Mouse (Mus musculus) limb, embryonic 14.5 days (tissue): ENCODE data around the gene Hmga1. TPM values are rescaled to one million over a fixed set of nuclear protein-coding genes. Genes with fewer than 3 reads are reported as not detected.

Experiments used
- ATAC-seq: fragments of 200-750 bp; cut with Nextera tagmentation; 2 replicates; pipeline ENCODE4 v1.8.0; 2017; ENCODE audit warnings: low read depth, moderate number of reproducible peaks, moderate TSS enrichment; ENCODE audit not compliant: low FRiP score
- DNase-seq: peaks from one replicate; pipeline ENCODE4 v3.0.0-alpha.2; 2015; ENCODE audit warnings: low spot score
- H3K27ac ChIP-seq: fragments of 300-500 bp; sonication (generic); replicated peaks from 2 replicates; pipeline ENCODE4 v1.5.1; 2014; ENCODE audit warnings: low read depth, mild to moderate bottlenecking, low read length, moderate library complexity, mixed read lengths
- H3K27me3 ChIP-seq: fragments of 300-500 bp; sonication (generic); 2 replicates; pipeline ENCODE4 v1.6.1; 2014; ENCODE audit warnings: low read length, mixed read lengths; ENCODE audit not compliant: control insufficient read depth, insufficient read depth
- H3K36me3 ChIP-seq: fragments of 300-500 bp; sonication (generic); 2 replicates; pipeline ENCODE4 v1.6.1; 2014; ENCODE audit warnings: mild to moderate bottlenecking, low read length, moderate library complexity, mixed read lengths; ENCODE audit not compliant: control insufficient read depth, insufficient read depth
- H3K4me1 ChIP-seq: fragments of 300-500 bp; sonication (generic); 2 replicates; pipeline ENCODE4 v1.6.1; 2014; ENCODE audit warnings: antibody characterized with exemption, low read length, mixed read lengths; ENCODE audit not compliant: control insufficient read depth, insufficient read depth
- H3K4me2 ChIP-seq: fragments of 300-500 bp; sonication (generic); replicated peaks from 2 replicates; pipeline ENCODE4 v1.6.1; 2014; ENCODE audit warnings: low read depth, mild to moderate bottlenecking, low read length, moderate library complexity; ENCODE audit not compliant: severe bottlenecking
- H3K4me3 ChIP-seq: fragments of 300-500 bp; sonication (generic); replicated peaks from 2 replicates; pipeline ENCODE4 v1.5.1; 2014; ENCODE audit warnings: low read length
- H3K9ac ChIP-seq: fragments of 300-500 bp; sonication (generic); 2 replicates; pipeline ENCODE4 v1.6.1; 2014; ENCODE audit warnings: mild to moderate bottlenecking, low read depth, low read length, moderate library complexity; ENCODE audit not compliant: severe bottlenecking
- H3K9me3 ChIP-seq: fragments of 300-500 bp; sonication (generic); 2 replicates; pipeline ENCODE4 v1.6.1; 2016; ENCODE audit warnings: low read length; ENCODE audit not compliant: control insufficient read depth
- POLR2A ChIP-seq: fragments of 200-500 bp; IDR thresholded peaks from 2 replicates; pipeline ENCODE4 v1.8.0; 2012; ENCODE audit warnings: inconsistent platforms, mild to moderate bottlenecking, moderate library complexity, borderline replicate concordance; ENCODE audit not compliant: insufficient read depth, insufficient read length; ENCODE audit errors: extremely low read depth
- WGBS: fragments of 180-500 bp; shearing (Covaris S2); extraction: QIAGEN DNeasy Blood & Tissue Kit; methylation state at CpG from one replicate; pipeline ENCODE4 v1.1.7; 2014; 5-methylcytosine and 5-hydroxymethylcytosine counted together
- polyA plus RNA-seq, 2 experiments: library from polyadenylated mRNA; depleted of rRNA in 1 of 2; stranded (reverse) in 1 of 2; unstranded in 1 of 2; fragments of >200 nt; fragmentation: Nextera tagmentation in 1 of 2; extraction: Ambion mirVana in 1 of 2; gene quantifications; 2 replicates each; pipeline versions ENCODE4 v1.2.1 to v1.2.3; 2012 to 2014

Gene Hmga1
- polyA plus RNA-seq, 2 experiments: 196 to 227 TPM

GRCm38 (mm10) chr17:27563771-27564244 is 7.5 kb downstream of the Hmga1 start:
- 54% methylated on average over 7 of the region's 7 CpGs for WGBS
- no peak for ATAC-seq
- Histone ChIP-seq H3K27ac (no peak overlapping the region), H3K4me2 (no peak overlapping the region), H3K36me3 (peaks cover 13% of the 10 kb centered on the region), H3K9ac (no peak overlapping the region), H3K4me1 (peaks cover 12% of the 10 kb centered on the region; the same call in 1 of the 2 replicates), H3K9me3 (no peaks in the 10 kb centered on the region), H3K27me3 (no peaks in the 10 kb centered on the region), H3K4me3 (no peak overlapping the region)
- no peak for TF ChIP-seq POLR2A
- no peak for DNase-seq

DNA sequence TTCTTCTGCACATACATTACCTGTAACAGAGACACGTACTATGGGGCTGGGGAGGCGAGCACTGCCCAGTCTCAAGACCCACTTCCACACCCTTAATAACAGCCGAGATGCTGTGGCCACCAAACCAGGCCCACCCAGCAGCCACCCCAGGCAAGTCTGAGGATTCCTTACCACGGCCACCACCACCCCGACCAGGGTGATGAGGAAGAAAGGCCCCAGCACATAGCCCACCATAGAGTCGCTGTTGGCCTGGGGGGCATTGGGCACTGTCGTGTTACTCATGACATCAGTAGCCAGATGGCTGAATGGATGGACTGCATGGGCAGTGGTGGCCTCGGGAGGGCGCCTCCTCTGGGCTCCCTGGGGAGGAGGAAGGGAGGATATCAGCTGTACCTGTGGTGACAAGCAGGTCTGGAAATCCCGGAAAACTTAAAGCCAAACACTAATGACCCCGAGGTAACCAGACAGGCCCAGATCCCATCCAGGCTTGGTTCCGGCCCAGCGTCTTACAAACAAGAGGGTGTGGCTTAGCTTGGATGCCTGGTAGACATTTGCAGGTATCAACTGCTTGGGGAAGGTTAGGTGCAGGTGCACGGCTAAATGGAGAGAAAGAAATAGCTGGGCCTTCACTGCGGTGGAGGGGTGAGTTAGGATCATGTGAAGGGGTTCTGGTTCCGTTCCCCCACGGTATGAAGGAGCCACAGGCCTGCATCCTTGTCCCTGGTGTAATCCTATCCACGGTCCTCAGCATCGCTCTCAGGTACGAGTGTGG is 8.3 kb downstream of the Hmga1 start:
- no peaks in the 10 kb centered on the region for H3K27me3 ChIP-seq
- H3K36me3 ChIP-seq: peaks cover 13% of the 10 kb centered on the region
- H3K4me1 ChIP-seq: peaks cover 7% of the 10 kb centered on the region; the same call in 1 of the 2 replicates
- WGBS: 11% methylated on average over 20 of the region's 20 CpGs
- peak overlapping the region; percentile 69 for H3K4me3 ChIP-seq
- H3K9ac ChIP-seq: peak overlapping the region; percentile 64
- DNase-seq (no peak), ATAC-seq (no peak)
- H3K9me3 ChIP-seq: no peaks in the 10 kb centered on the region
- H3K4me2 ChIP-seq: peak overlapping the region; percentile 95
- no peak for TF ChIP-seq POLR2A
- H3K27ac ChIP-seq: no peak overlapping the region

- Histone ChIP-seq H3K27me3 (no peaks in the 10 kb centered on the region), H3K4me3 (peak within 1 kb of the TSS; percentile 69), H3K4me1 (0 out of 2 replicates have a peak, but pooled peaks cover 7% of the 10 kb centered on the region), H3K27ac (no peak within 1 kb of the TSS), H3K9ac (peak within 1 kb of the TSS; percentile 64), H3K36me3 (peaks cover 9% of the 10 kb centered on the region), H3K4me2 (peak within 1 kb of the TSS; percentile 95), H3K9me3 (no peaks in the 10 kb centered on the region)
- 0 out of 2 replicates have a peak, but pooled peaks have one; percentile 19 for TF ChIP-seq POLR2A
- WGBS: under 1% methylated on average over 55 of the region's 58 CpGs
- ATAC-seq: peak; percentile 90
- peak; percentile 92 for DNase-seq
Observed at GRCm38 (mm10) chr17:27565163-27565941, 9.1 kb downstream of the Hmga1 start, which contains the start of gene AI413582. TSS of gene AI413582 (minus strand) at chr17:27565756.

DNA sequence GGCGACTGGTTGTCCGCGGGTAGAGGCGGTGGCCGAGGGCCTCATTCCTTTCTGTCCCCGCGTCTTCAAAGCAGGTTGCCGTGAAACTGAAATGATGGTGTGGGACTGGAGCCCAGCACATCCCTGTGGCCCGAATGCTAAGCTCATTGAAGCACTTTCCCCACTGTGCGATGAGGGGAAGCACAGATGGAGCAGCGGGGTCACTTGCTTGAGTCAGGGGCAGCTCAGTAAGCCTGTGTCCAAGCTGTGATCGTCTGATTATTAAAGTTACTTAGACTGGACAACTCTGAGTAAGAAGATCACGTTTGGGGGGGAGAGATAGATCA is 9.6 kb downstream of the Hmga1 start:
- no peak for TF ChIP-seq POLR2A
- Histone ChIP-seq H3K9me3 (no peaks in the 10 kb centered on the region), H3K4me2 (peak overlapping the region; percentile 95), H3K36me3 (peaks cover 9% of the 10 kb centered on the region), H3K9ac (peak overlapping the region; percentile 55), H3K4me1 (0 out of 2 replicates have a peak, but pooled peaks cover 7% of the 10 kb centered on the region), H3K4me3 (peak overlapping the region; percentile 69), H3K27ac (no peak overlapping the region), H3K27me3 (no peaks in the 10 kb centered on the region)
- ATAC-seq (no peak; the same call in 1 of the 2 replicates), DNase-seq (no peak)
- WGBS: 0% methylated on average over 13 of the region's 13 CpGs

DNA sequence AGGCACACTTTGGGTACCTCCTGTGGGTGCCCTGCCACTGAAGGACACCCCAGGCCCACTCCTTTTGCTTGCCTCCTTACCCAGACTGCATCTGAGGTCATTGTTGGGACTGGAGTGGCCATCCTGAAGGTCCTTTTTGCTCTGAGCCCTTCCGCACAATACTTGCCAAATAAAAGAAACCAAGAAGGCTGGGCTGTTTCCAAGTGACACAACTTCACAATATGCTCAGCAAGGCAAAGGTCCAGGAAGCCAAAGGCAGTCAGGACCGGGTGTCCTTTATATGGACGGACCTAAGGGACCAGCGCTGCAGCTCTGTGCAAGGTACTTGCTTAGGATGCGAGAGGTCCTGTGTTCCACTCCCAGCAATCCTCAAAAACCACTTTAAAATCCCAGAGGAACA is 11.9 kb downstream of the Hmga1 start:
- no peak for ATAC-seq
- no peak for DNase-seq
- 0 out of 2 replicates have a peak, but pooled peaks cover 7% of the 10 kb centered on the region for H3K4me1 ChIP-seq
- H3K4me2 ChIP-seq: no peak overlapping the region
- H3K9me3 ChIP-seq: no peaks in the 10 kb centered on the region
- no peak overlapping the region for H3K4me3 ChIP-seq
- no peaks in the 10 kb centered on the region for H3K36me3 ChIP-seq
- H3K27me3 ChIP-seq: no peaks in the 10 kb centered on the region
- TF ChIP-seq POLR2A: no peak
- 88% methylated on average over 5 of the region's 5 CpGs for WGBS
- H3K9ac ChIP-seq: no peak overlapping the region
- H3K27ac ChIP-seq: no peak overlapping the region
